Mouse (Mus musculus) CH12.LX (cell line): Measurements from ENCODE around the gene Gpr158. TPM values are rescaled to one million over a fixed set of nuclear protein-coding genes. Genes with fewer than 3 reads are reported as not detected.

Experiments
- DNase-seq: peaks from one replicate; pipeline ENCODE4 v3.0.0-alpha.2; 2013; ENCODE audit errors: extremely low read depth
- H3K27ac ChIP-seq: 2 replicates; pipeline ENCODE4 v1.5.1; 2012; ENCODE audit warnings: low read depth, mild to moderate bottlenecking, control low read depth, moderate library complexity; ENCODE audit not compliant: insufficient read depth
- H3K27me3 ChIP-seq: replicated peaks from 2 replicates; pipeline ENCODE3; 2012; ENCODE audit warnings: inconsistent platforms
- H3K36me3 ChIP-seq, 2 experiments: replicated peaks in 1 of 2; 2 replicates each; pipeline versions ENCODE3 to v1.6.1; 2012; ENCODE audit warnings: inconsistent platforms in 1 of 2, low read length in 1 of 2, mild to moderate bottlenecking in 1 of 2, mixed read lengths in 1 of 2, moderate library complexity in 1 of 2; ENCODE audit not compliant: control insufficient read depth in 1 of 2, insufficient read depth in 1 of 2
- H3K4me1 ChIP-seq, 2 experiments: 2 replicates each; pipeline ENCODE4 v1.6.1; 2012; ENCODE audit warnings: inconsistent platforms in 1 of 2, moderate library complexity in 1 of 2; ENCODE audit not compliant: insufficient read depth in 2 of 2, control insufficient read depth in 1 of 2
- H3K4me2 ChIP-seq: 2 replicates; pipeline ENCODE4 v1.6.1; 2012; ENCODE audit warnings: low read depth, mild to moderate bottlenecking, control low read depth; ENCODE audit not compliant: poor library complexity, insufficient read depth, severe bottlenecking
- H3K4me3 ChIP-seq, 3 experiments: fragments of 150-350 bp in 1 of 3; sonication (generic) in 1 of 3; replicated peaks in 1 of 3; 2 replicates each; pipeline versions ENCODE3 to v1.5.1; 2011 to 2012; ENCODE audit warnings: low read depth in 2 of 3, low read length in 2 of 3, mild to moderate bottlenecking in 2 of 3, moderate library complexity in 2 of 3, control low read depth in 1 of 3, improper control_type of control experiment in 1 of 3, inconsistent platforms in 1 of 3, mixed read lengths in 1 of 3; ENCODE audit not compliant: poor library complexity in 1 of 3
- H3K79me2 ChIP-seq: replicated peaks from 2 replicates; pipeline ENCODE4 v1.6.1; 2012; ENCODE audit warnings: mild to moderate bottlenecking, moderate library complexity; ENCODE audit not compliant: control insufficient read depth, poor library complexity, insufficient read depth, severe bottlenecking; ENCODE audit errors: extremely low read depth
- H3K9ac ChIP-seq: 2 replicates; pipeline ENCODE4 v1.6.1; 2012; ENCODE audit warnings: low read depth, mild to moderate bottlenecking, control low read depth, moderate library complexity; ENCODE audit not compliant: insufficient read depth
- H3K9me3 ChIP-seq: replicated peaks from 2 replicates; pipeline ENCODE3; 2012; ENCODE audit warnings: low read length, inconsistent platforms, mixed read lengths
- BHLHE40 ChIP-seq: IDR thresholded peaks from 2 replicates; pipeline ENCODE4 v1.6.1; 2011; ENCODE audit warnings: mild to moderate bottlenecking, low read depth, low read length, improper control_type of control experiment
- CHD2 ChIP-seq: IDR thresholded peaks from 2 replicates; pipeline ENCODE4 v1.6.1; 2011; ENCODE audit warnings: low read length, improper control_type of control experiment
- E2F4 ChIP-seq: IDR thresholded peaks from 2 replicates; pipeline ENCODE4 v1.6.1; 2011; ENCODE audit warnings: low read depth, low read length, improper control_type of control experiment; ENCODE audit not compliant: insufficient replicate concordance
- ELF1 ChIP-seq: IDR thresholded peaks from 2 replicates; pipeline ENCODE4 v1.6.1; 2014; ENCODE audit warnings: low read depth, mild to moderate bottlenecking, inconsistent platforms, low read length, improper control_type of control experiment
- EP300 ChIP-seq: IDR thresholded peaks from 2 replicates; pipeline ENCODE4 v1.6.1; 2011; ENCODE audit warnings: low read length, improper control_type of control experiment
- ETS1 ChIP-seq: conservative IDR thresholded peaks from 2 replicates; pipeline ENCODE4 v1.6.1; 2012; ENCODE audit warnings: low read depth, mild to moderate bottlenecking, inconsistent platforms, low read length, improper control_type of control experiment, moderate library complexity
- GABPA ChIP-seq: IDR thresholded peaks from 2 replicates; pipeline ENCODE4 v1.6.1; 2012; ENCODE audit warnings: low read depth, low read length, improper control_type of control experiment, inconsistent platforms; ENCODE audit not compliant: insufficient replicate concordance
- HCFC1 ChIP-seq: IDR thresholded peaks from 2 replicates; pipeline ENCODE4 v1.6.1; 2012; ENCODE audit warnings: low read depth, mild to moderate bottlenecking, inconsistent platforms, low read length, improper control_type of control experiment
- IRF4 ChIP-seq: IDR thresholded peaks from 2 replicates; pipeline ENCODE4 v1.6.1; 2014; ENCODE audit warnings: low read depth, mild to moderate bottlenecking, inconsistent platforms, low read length, improper control_type of control experiment
- JUN ChIP-seq: IDR thresholded peaks from 2 replicates; pipeline ENCODE4 v1.6.1; 2011; ENCODE audit warnings: low read depth, mild to moderate bottlenecking, low read length, improper control_type of control experiment, moderate library complexity; ENCODE audit not compliant: insufficient read depth
- KAT2A ChIP-seq: IDR thresholded peaks from 2 replicates; pipeline ENCODE4 v1.6.1; 2012; ENCODE audit warnings: low read length, improper control_type of control experiment, inconsistent platforms; ENCODE audit not compliant: insufficient replicate concordance
- MAFK ChIP-seq: IDR thresholded peaks from 2 replicates; pipeline ENCODE4 v1.6.1; 2011; ENCODE audit warnings: low read length, improper control_type of control experiment; ENCODE audit not compliant: insufficient replicate concordance
- MEF2A ChIP-seq: IDR thresholded peaks from 2 replicates; pipeline ENCODE4 v1.6.1; 2014; ENCODE audit warnings: low read depth, mild to moderate bottlenecking, inconsistent platforms, low read length, improper control_type of control experiment, borderline replicate concordance
- MYC ChIP-seq: IDR thresholded peaks from 2 replicates; pipeline ENCODE4 v1.6.1; 2011; ENCODE audit warnings: low read depth, mild to moderate bottlenecking, improper control_type of control experiment, low read length
- POLR2AphosphoS2 ChIP-seq: IDR thresholded peaks from 2 replicates; pipeline ENCODE4 v1.6.1; 2011; ENCODE audit warnings: low read depth, low read length, improper control_type of control experiment
- SIN3A ChIP-seq: IDR thresholded peaks from 2 replicates; pipeline ENCODE4 v1.6.1; 2012; ENCODE audit warnings: low read length, improper control_type of control experiment, inconsistent platforms
- SMC3 ChIP-seq: IDR thresholded peaks from 2 replicates; pipeline ENCODE4 v1.6.1; 2011; ENCODE audit warnings: low read depth, low read length, improper control_type of control experiment
- TCF12 ChIP-seq: IDR thresholded peaks from 2 replicates; pipeline ENCODE4 v1.6.1; 2014; ENCODE audit warnings: low read depth, mild to moderate bottlenecking, inconsistent platforms, low read length, improper control_type of control experiment
- UBTF ChIP-seq: IDR thresholded peaks from 2 replicates; pipeline ENCODE4 v1.6.1; 2012; ENCODE audit warnings: low read depth, mild to moderate bottlenecking, inconsistent platforms, low read length, improper control_type of control experiment, moderate library complexity
- ZKSCAN1 ChIP-seq: IDR thresholded peaks from 2 replicates; pipeline ENCODE4 v1.6.1; 2012; ENCODE audit warnings: low read depth, inconsistent platforms, low read length, improper control_type of control experiment, borderline replicate concordance
- ZMIZ1 ChIP-seq: IDR thresholded peaks from 2 replicates; pipeline ENCODE4 v1.6.1; 2012; ENCODE audit warnings: low read depth, mild to moderate bottlenecking, inconsistent platforms, low read length, improper control_type of control experiment
- ZNF384 ChIP-seq: IDR thresholded peaks from 2 replicates; pipeline ENCODE4 v1.6.1; 2012; ENCODE audit warnings: low read depth, low read length, improper control_type of control experiment, inconsistent platforms
- dilution Hi-C: fragments of 300-500 bp; cut with MboI; formaldehyde crosslinking; loops from 2 replicates; pipeline ENCODE4 v1.14.3; 2020; ENCODE audit warnings: low sequenced_read_pairs; ENCODE audit not compliant: extremely low pct_unique_long_range_greater_than_20kb, extremely low pct_ligation_motif_present
- in situ Hi-C: fragments of 300-500 bp; cut with MboI; formaldehyde crosslinking; loops from 3 replicates; pipeline ENCODE4 v1.14.3; 2019; ENCODE audit warnings: low sequenced_read_pairs, low pct_ligation_motif_present, low pct_unique_long_range_greater_than_20kb, mixed read lengths
- polyA plus RNA-seq: library from polyadenylated mRNA; unstranded; fragments of >175 nt; gene quantifications from 2 replicates; pipeline ENCODE4 v1.2.1, GENCODE M21; 2012; ENCODE audit warnings: low read depth; ENCODE audit not compliant: insufficient read length
- total RNA-seq, 2 experiments: library from RNA; depleted of rRNA; stranded (reverse); fragments of 300-350 nt in 1 of 2; fragments of >200 nt in 1 of 2; gene quantifications; 2 replicates each; pipeline ENCODE4 v1.2.3; 2012 to 2014

The Gpr158 gene
- total and polyA plus RNA-seq, 3 experiments: not detected

DNA sequence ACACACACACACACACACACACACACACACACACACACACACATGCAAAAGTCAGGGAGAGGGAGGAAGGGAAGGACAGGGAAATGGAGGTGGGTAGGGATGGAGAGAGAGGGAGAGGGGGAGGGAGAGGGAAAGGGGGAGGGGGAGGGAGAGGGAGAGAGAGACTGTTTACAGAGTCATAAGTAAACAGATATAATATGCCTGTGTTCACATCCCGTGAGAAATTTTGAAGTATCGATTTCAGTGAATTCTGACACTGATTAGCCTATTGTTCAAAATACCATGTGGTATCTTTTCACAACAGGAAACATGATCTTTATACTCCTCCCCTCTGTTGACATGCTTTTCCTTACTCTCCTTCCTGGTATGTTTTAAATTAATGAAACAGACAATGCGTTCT lies 432.3 kb downstream of the Gpr158 start:
- H3K4me1 ChIP-seq: no peaks in the 10 kb centered on the region
- no peak for DNase-seq
- H3K4me2 ChIP-seq: peak overlapping the region; percentile 25; the same call in 1 of the 2 replicates
- H3K27me3 ChIP-seq: no peaks in the 10 kb centered on the region
- no peaks in the 10 kb centered on the region for H3K9me3 ChIP-seq
- no peaks in the 10 kb centered on the region for H3K79me2 ChIP-seq
- H3K27ac ChIP-seq: no peak overlapping the region
- no peak overlapping the region for H3K9ac ChIP-seq
- no peak overlapping the region for H3K4me3 ChIP-seq
- in situ Hi-C loops: no loop called here
- TF ChIP-seq HCFC1: no peak
- TF ChIP-seq CHD2: no peak
- TF ChIP-seq MEF2A: no peak
- TF ChIP-seq MYC: no peak
- no peak for TF ChIP-seq JUN
- TF ChIP-seq SIN3A: no peak
- TF ChIP-seq ELF1: no peak
- TF ChIP-seq ETS1: no peak
- no peak for TF ChIP-seq GABPA
- no peak for TF ChIP-seq UBTF
- TF ChIP-seq ZKSCAN1: no peak
- TF ChIP-seq MAFK: no peak
- TF ChIP-seq, all 38 proteins: peak for 0
- H3K36me3 ChIP-seq: no peaks in the 10 kb centered on the region
- dilution Hi-C loops: no loop called here

GRCm38 (mm10) chr2:21800045-21800444 lies 432.7 kb downstream of the Gpr158 start:
- dilution Hi-C loops: no loop called here

More at GRCm38 (mm10) chr2:21800045-21800444, 432.7 kb downstream of the Gpr158 start:
- Histone ChIP-seq H3K79me2 (no peaks in the 10 kb centered on the region), H3K9me3 (no peaks in the 10 kb centered on the region), H3K36me3 (no peaks in the 10 kb centered on the region), H3K4me1 (no peaks in the 10 kb centered on the region), H3K4me3 (no peak overlapping the region), H3K27me3 (no peaks in the 10 kb centered on the region), H3K4me2 (no peak overlapping the region), H3K9ac (no peak overlapping the region), H3K27ac (no peak overlapping the region)
- TF ChIP-seq ZNF384 (no peak), KAT2A (no peak), EP300 (no peak), POLR2AphosphoS2 (no peak), ELF1 (no peak), TCF12 (no peak), IRF4 (no peak), GABPA (no peak), E2F4 (no peak), MYC (no peak), SMC3 (no peak), HCFC1 (no peak), ZMIZ1 (no peak), MEF2A (no peak), UBTF (no peak), BHLHE40 (no peak), MAFK (no peak), ETS1 (no peak)
- no peak for DNase-seq
- in situ Hi-C loops: no loop called here
